Mouse (Mus musculus) testis, adult 2 months (tissue): ENCODE measurements around the gene Gucy1a1.

Experiments
- CTCF ChIP-seq: fragments of 200-500 bp; IDR thresholded peaks from 2 replicates; pipeline ENCODE4 v1.5.1; 2012; ENCODE audit warnings: low read depth, mild to moderate bottlenecking, inconsistent platforms, low read length, moderate library complexity; ENCODE audit not compliant: control insufficient read depth, insufficient read depth, insufficient replicate concordance
- POLR2A ChIP-seq: fragments of 200-500 bp; IDR thresholded peaks from 2 replicates; pipeline ENCODE4 v1.6.1; 2012; ENCODE audit warnings: low read depth, mild to moderate bottlenecking, inconsistent platforms, low read length, moderate library complexity; ENCODE audit not compliant: control insufficient read depth

- TF ChIP-seq CTCF: no peak
- TF ChIP-seq POLR2A: no peak
These were observed 29.9 kb upstream of the Gucy1a1 start for GRCm38 (mm10) chr3:82175501-82175900.
